Mouse (Mus musculus) heart, adult 2 months (tissue): Measurements from ENCODE around the gene Tmx2.

Source experiments
- EP300 ChIP-seq: fragments of 200-500 bp; IDR thresholded peaks from 2 replicates; pipeline ENCODE4 v1.6.1; 2011; ENCODE audit warnings: low read depth, low read length, control low read depth; ENCODE audit not compliant: insufficient read depth
- POLR2A ChIP-seq: fragments of 200-500 bp; IDR thresholded peaks from 2 replicates; pipeline ENCODE4 v1.6.1; 2011; ENCODE audit warnings: mild to moderate bottlenecking, low read depth, low read length, control low read depth; ENCODE audit not compliant: insufficient read depth

- no peak for TF ChIP-seq EP300
- no peak for TF ChIP-seq POLR2A
Observed at GRCm38 (mm10) chr2:84725770-84726169, 46.8 kb upstream of the Tmx2 start.
